Mouse (Mus musculus): ENCODE results near the gene Olfr972.
"Not testable (repeated sequence)": the region's sequence is repeated elsewhere in the genome, so short reads cannot be mapped to it uniquely, and the experiment has no call there.

Gene Olfr972

GRCm38 (mm10) chr9:39866122-39866521 lies at the start of gene Olfr972:
TSS of gene Olfr972 (plus strand) at chr9:39866422.
- DNase-seq (ENCODE audit: low spot score in 2 of 2): no peak

- DNase-seq (ENCODE audit: low spot score in 2 of 2): not testable (repeated sequence)
These were observed 29.6 kb upstream of the Olfr972 start, which contains the start of gene Olfr971 for GRCm38 (mm10) chr9:39836576-39836975. TSS of gene Olfr971 (plus strand) at chr9:39836876.

GRCm38 (mm10) chr9:39871986-39872385 lies 5.8 kb downstream of the Olfr972 start:
- DNase-seq (ENCODE audit: low spot score in 2 of 2): not testable (repeated sequence)

- DNase-seq (ENCODE audit: low spot score in 2 of 2): not testable (repeated sequence)
These were observed 11.5 kb downstream of the Olfr972 start for GRCm38 (mm10) chr9:39877541-39878396.

GRCm38 (mm10) chr9:39905106-39905505 lies 38.9 kb downstream of the Olfr972 start:
- no peak for DNase-seq (ENCODE audit: low spot score in 2 of 2)

- no peak for DNase-seq (ENCODE audit: low spot score in 2 of 2)
These were observed 40.8 kb downstream of the Olfr972 start, which contains the start of gene Olfr229 for GRCm38 (mm10) chr9:39907036-39907435. TSS of gene Olfr229 (plus strand) at chr9:39907336.

GRCm38 (mm10) chr9:39909939-39910338 lies 43.7 kb downstream of the Olfr972 start:
- no peak for DNase-seq (ENCODE audit: low spot score in 2 of 2)
